Mouse (Mus musculus): ENCODE measurements around the gene Pithd1. TPM values are rescaled to one million over a fixed set of nuclear protein-coding genes. Genes with fewer than 3 reads are reported as not detected.

Pithd1 gene
- polyA plus RNA-seq, 1 experiment from 2014 or later = 39.6 TPM

DNA sequence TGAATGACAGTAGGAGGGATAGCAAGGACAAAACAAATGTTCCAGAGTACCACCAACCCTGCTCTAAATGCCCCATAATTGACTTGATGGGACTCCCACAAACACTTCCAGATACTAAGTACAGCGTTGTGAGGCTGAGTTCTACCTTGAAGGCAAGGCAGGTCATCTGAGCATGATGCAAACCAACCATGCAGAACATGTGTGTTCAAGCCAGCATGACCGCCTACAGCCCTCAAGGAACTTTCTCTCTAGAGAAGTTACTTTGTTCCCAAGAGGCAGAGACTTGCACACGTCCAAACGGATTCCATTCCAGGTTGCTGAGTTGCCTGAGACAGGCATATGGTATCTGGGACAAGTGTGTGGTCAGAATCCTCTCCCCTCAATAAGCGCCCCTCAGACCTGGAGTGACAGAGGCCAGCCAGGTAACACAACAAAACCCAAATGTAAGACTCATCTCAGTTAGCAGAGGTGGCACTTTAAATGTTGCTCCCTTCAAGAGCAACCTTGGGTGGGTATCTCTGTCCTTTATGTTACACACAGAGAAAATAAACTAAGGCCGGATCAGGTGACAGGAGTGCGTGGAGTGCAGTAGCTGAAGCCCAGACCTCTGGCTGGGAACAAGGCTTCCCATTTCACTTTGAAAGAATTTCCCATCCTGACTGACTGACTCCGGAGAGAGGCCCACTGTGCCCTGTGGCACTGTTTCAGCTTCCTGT lies 40.5 kb upstream of the Pithd1 start:
- DNase-seq (ENCODE audit: low spot score) = no peak
- no peak overlapping the region for H3K27ac ChIP-seq (ENCODE audit: low read length)

DNA sequence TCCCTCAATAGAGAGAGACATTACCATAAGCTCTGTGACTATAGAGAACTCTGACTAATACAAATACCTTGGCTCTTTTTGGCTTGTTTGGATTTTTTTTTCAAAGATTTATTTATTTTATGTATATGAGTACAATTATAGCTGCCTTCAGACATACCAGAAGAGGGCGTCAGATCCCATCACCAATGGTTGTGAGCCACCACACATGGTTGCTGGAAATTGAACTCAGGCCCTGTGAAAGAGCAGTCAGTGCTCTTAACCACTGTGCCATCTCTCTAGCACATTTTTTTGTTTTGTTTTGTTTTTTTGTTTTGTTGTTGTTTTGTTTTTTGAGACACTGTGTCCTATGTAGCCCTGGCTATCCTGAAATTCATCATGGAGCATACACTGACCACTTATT lies 38.3 kb upstream of the Pithd1 start:
- WGBS = 75% methylated on average over 1 of the region's 1 CpGs

More for the DNA sequence above, 40.5 kb upstream of the Pithd1 start:
- Histone ChIP-seq H3K27me3 (replicated peaks; ENCODE audit: insufficient read depth, low read length) (no peaks in the 10 kb centered on the region), H3K4me3 (ENCODE audit: low read depth, low read length) (no peak overlapping the region), H3K9me3 (ENCODE audit: low read length) (no peaks in the 10 kb centered on the region), H3K36me3 (ENCODE audit: insufficient read depth, low read length) (no peaks in the 10 kb centered on the region), H3K4me2 (replicated peaks; ENCODE audit: low read depth, low read length) (no peak overlapping the region), H3K9ac (replicated peaks; ENCODE audit: low read depth) (no peak overlapping the region), H3K4me1 (ENCODE audit: insufficient read depth, low read depth, low read length) (no peaks in the 10 kb centered on the region)
- WGBS = 70% methylated on average over 8 of the region's 8 CpGs
- no peak for ATAC-seq
- TF ChIP-seq EP300 (IDR thresholded peaks at IDR 0.05) (no peak), CTCF (IDR thresholded peaks at IDR 0.05) (no peak)

DNA sequence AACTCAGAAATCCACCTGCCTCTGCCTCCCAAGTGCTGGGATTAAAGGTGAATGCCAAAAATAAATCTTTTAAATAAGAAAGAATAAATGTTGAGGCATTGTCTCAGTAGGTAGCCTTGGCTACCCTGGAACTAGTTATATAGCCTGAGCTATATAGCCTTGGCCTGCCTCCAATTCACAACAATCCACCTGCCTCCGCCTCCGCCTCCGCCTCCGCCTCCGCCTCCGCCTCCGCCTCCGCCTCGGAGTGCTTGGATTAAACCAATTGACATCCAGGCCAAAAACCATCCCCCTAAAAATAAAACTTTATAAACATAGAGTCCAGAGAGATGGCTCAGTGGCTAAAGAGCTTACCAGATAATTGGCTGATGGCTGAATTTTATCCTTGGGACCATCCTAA lies 35.9 kb upstream of the Pithd1 start:
- Histone ChIP-seq H3K4me3 (ENCODE audit: low read depth, low read length) (no peak overlapping the region), H3K27me3 (replicated peaks; ENCODE audit: insufficient read depth, low read length) (no peaks in the 10 kb centered on the region), H3K27ac (ENCODE audit: low read length) (no peak overlapping the region), H3K4me2 (replicated peaks; ENCODE audit: low read depth, low read length) (no peak overlapping the region), H3K9me3 (ENCODE audit: low read length) (no peaks in the 10 kb centered on the region), H3K36me3 (ENCODE audit: insufficient read depth, low read length) (no peaks in the 10 kb centered on the region), H3K4me1 (ENCODE audit: insufficient read depth, low read depth, low read length) (0 out of 2 replicates have a peak, but pooled peaks cover 4% of the 10 kb centered on the region), H3K9ac (replicated peaks; ENCODE audit: low read depth) (no peak overlapping the region)
- DNase-seq (ENCODE audit: low spot score) (no peak), ATAC-seq (no peak)
- WGBS = 91% methylated on average over 9 of the region's 9 CpGs
- no peak for TF ChIP-seq CTCF (IDR thresholded peaks at IDR 0.05)
- no peak for TF ChIP-seq EP300 (IDR thresholded peaks at IDR 0.05)

More for the DNA sequence above, 38.3 kb upstream of the Pithd1 start:
- TF ChIP-seq CTCF (IDR thresholded peaks at IDR 0.05) (no peak), EP300 (IDR thresholded peaks at IDR 0.05) (no peak)
- Histone ChIP-seq H3K27me3 (replicated peaks; ENCODE audit: insufficient read depth, low read length) (no peaks in the 10 kb centered on the region), H3K9ac (replicated peaks; ENCODE audit: low read depth) (no peak overlapping the region), H3K27ac (ENCODE audit: low read length) (no peak overlapping the region), H3K4me3 (ENCODE audit: low read depth, low read length) (no peak overlapping the region), H3K4me2 (replicated peaks; ENCODE audit: low read depth, low read length) (no peak overlapping the region), H3K36me3 (ENCODE audit: insufficient read depth, low read length) (no peaks in the 10 kb centered on the region), H3K9me3 (ENCODE audit: low read length) (no peaks in the 10 kb centered on the region), H3K4me1 (ENCODE audit: insufficient read depth, low read depth, low read length) (0 out of 2 replicates have a peak, but pooled peaks cover 4% of the 10 kb centered on the region)
- DNase-seq (ENCODE audit: low spot score) = no peak
- ATAC-seq = no peak

DNA sequence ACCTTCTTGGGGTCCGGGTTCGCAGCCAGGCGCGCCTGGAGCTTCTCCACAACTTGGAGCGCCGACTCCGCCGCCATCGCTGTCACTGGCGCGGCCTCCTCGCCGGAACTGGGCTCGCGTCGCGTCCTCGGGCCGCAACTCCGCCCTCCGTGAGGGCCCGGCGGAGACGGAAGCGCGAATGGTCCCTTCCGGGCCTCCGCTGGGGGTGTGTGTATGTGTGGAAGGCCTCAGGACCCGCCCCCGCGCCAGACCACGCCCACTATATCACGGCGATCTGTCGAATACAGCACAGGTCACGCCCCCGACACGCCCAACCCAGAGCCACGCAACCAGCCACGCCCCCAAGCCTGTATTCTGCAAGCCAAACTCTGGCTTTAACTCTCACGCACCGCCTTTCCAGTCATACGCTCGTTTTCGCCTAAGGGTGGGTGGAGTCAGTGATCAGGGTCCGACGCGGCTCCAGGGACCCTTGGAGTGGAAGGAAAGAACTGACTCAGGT lies 34.5 kb upstream of the Pithd1 start, which contains the start of gene Eloa:
Eloa (minus strand) TSS at position 215 of the 499 bp plus-strand sequence.
- ATAC-seq (peak; percentile 100), DNase-seq (ENCODE audit: low spot score) (peak; percentile 100)
- 0 out of 2 replicates have a peak, but pooled peaks cover 4% of the 10 kb centered on the region for H3K4me1 ChIP-seq (ENCODE audit: insufficient read depth, low read depth, low read length)
- peak within 1 kb of the TSS; percentile 71 for H3K4me3 ChIP-seq (ENCODE audit: low read depth, low read length)
- H3K27me3 ChIP-seq (replicated peaks; ENCODE audit: insufficient read depth, low read length) = no peaks in the 10 kb centered on the region
- H3K9me3 ChIP-seq (ENCODE audit: low read length) = no peaks in the 10 kb centered on the region
- no peaks in the 10 kb centered on the region for H3K36me3 ChIP-seq (ENCODE audit: insufficient read depth, low read length)
- WGBS = under 1% methylated on average over 42 of the region's 48 CpGs
- TF ChIP-seq CTCF (IDR thresholded peaks at IDR 0.05) (no peak), EP300 (IDR thresholded peaks at IDR 0.05) (no peak)
- H3K9ac ChIP-seq (replicated peaks; ENCODE audit: low read depth) = peak within 1 kb of the TSS; percentile 87
- peak within 1 kb of the TSS; percentile 78 for H3K27ac ChIP-seq (ENCODE audit: low read length)
- H3K4me2 ChIP-seq (replicated peaks; ENCODE audit: low read depth, low read length) = peak within 1 kb of the TSS; percentile 72

DNA sequence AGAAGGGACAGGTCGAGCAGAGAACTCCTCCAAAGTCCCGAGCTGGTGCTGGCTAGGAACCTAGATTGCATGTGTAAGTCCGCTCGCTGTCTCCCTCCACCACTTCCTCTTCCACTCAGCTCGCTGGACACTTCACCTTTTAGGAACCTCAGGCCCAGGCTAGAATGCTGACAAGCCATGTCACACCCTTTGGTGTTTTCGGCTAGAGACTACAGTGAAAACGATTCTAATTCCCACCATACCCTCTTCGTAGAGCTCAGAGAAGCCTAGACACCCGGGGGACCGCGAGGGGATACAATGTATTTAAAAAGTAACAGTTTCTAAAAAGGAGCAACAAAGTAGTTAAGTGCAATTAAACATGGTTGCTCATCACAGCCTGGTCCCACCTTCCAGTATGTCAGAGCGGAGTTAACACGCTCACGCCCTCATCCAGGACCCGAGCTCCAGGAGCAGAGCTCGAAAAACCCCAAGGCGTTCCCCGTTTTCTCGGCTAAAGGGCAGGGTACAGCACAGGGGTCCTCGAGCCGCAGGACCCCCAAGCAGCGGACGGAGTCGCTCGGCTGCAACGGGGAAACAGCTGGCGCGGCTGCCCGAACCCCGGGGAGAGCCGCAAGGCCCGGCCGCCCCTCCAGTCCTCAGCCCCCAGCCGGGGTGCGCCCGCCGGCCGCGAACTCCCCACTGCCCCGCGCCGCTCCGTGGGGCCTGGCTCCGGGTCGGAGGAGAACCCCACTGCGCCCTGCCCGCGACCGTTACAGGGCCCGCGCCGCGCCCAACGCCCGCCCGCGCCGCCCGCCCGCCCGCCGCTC lies 33.9 kb upstream of the Pithd1 start:
- under 1% methylated on average over 46 of the region's 62 CpGs for WGBS
- ATAC-seq (peak; percentile 59), DNase-seq (ENCODE audit: low spot score) (peak; percentile 73)
- no peak for TF ChIP-seq EP300 (IDR thresholded peaks at IDR 0.05)
- no peak for TF ChIP-seq CTCF (IDR thresholded peaks at IDR 0.05)
- Histone ChIP-seq H3K9ac (replicated peaks; ENCODE audit: low read depth) (peak overlapping the region; percentile 87), H3K9me3 (ENCODE audit: low read length) (no peaks in the 10 kb centered on the region), H3K27me3 (replicated peaks; ENCODE audit: insufficient read depth, low read length) (no peaks in the 10 kb centered on the region), H3K27ac (ENCODE audit: low read length) (peak overlapping the region; percentile 78), H3K4me2 (replicated peaks; ENCODE audit: low read depth, low read length) (peak overlapping the region; percentile 72), H3K4me3 (ENCODE audit: low read depth, low read length) (peak overlapping the region; percentile 71), H3K36me3 (ENCODE audit: insufficient read depth, low read length) (no peaks in the 10 kb centered on the region), H3K4me1 (ENCODE audit: insufficient read depth, low read depth, low read length) (0 out of 2 replicates have a peak, but pooled peaks cover 4% of the 10 kb centered on the region)

DNA sequence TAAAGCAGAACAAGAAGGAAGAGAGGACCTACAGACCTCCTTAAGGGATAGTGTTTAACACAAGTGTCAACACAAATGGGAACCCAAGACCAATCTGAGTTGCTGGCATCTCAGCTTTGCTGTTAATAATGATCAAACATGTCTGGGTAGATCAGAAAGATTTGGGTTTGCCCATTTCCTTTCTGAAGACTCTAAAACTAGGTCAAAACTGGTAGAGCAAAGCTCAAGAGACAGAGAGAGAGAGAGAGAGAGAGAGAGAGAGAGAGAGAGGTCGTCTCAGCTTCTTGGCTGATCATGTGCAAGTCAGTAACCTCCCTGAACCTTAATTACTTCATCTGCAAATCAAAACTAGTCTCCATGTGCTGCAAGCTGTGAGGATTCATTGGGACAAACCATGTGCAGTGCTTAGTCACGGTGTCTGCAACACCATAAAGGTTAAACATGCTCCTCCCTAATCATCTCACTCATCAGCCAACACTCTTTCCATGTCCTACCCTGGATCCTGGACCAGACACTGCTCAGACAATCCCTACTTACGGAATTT lies 29.1 kb upstream of the Pithd1 start:
- 63% methylated on average over 3 of the region's 3 CpGs for WGBS
- peaks cover 20% of the 10 kb centered on the region; the same call in 1 of the 2 replicates for H3K36me3 ChIP-seq (ENCODE audit: insufficient read depth, low read length)
- H3K27me3 ChIP-seq (replicated peaks; ENCODE audit: insufficient read depth, low read length) = no peaks in the 10 kb centered on the region
- H3K9me3 ChIP-seq (ENCODE audit: low read length) = no peaks in the 10 kb centered on the region
- no peak overlapping the region for H3K9ac ChIP-seq (replicated peaks; ENCODE audit: low read depth)
- H3K4me1 ChIP-seq (ENCODE audit: insufficient read depth, low read depth, low read length) = 0 out of 2 replicates have a peak, but pooled peaks cover 4% of the 10 kb centered on the region
- ATAC-seq = no peak
- TF ChIP-seq CTCF (IDR thresholded peaks at IDR 0.05) (no peak), EP300 (IDR thresholded peaks at IDR 0.05) (no peak)
- DNase-seq (ENCODE audit: low spot score) = no peak
- no peak overlapping the region for H3K4me3 ChIP-seq (ENCODE audit: low read depth, low read length)
- H3K4me2 ChIP-seq (replicated peaks; ENCODE audit: low read depth, low read length) = no peak overlapping the region
- no peak overlapping the region for H3K27ac ChIP-seq (ENCODE audit: low read length)

Data from lung, postnatal 0 days (tissue).